Mouse (Mus musculus) retina, postnatal 1 day (tissue): ENCODE measurements around the gene Kcnj10.

Experiments
- DNase-seq: peaks from one replicate; pipeline ENCODE4 v3.0.0-alpha.2; 2012

Kcnj10 gene

GRCm38 (mm10) chr1:172333512-172333911 is 7.5 kb upstream of the Kcnj10 start:
- DNase-seq, result peak; percentile 66

DNA sequence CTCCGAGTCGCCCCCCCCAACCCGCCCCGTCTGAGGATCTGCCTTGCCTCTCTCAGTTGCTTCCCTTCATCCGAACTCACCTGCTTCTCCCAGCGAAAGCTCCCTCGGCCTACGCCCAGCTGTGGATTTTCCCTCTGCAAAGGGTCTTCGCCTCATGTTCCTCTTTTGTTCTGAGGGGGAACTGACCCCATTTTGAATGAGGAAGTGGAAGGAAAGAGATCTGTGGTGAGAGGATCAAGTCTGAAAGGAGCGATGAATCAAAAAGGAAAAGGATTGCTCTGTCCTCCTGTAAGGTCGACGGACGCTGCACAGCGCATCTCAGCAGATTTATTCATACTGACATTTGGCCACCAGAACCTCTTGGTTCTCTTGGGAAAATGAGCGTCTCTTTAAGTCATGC is 5.2 kb upstream of the Kcnj10 start:
- DNase-seq, result no peak

DNA sequence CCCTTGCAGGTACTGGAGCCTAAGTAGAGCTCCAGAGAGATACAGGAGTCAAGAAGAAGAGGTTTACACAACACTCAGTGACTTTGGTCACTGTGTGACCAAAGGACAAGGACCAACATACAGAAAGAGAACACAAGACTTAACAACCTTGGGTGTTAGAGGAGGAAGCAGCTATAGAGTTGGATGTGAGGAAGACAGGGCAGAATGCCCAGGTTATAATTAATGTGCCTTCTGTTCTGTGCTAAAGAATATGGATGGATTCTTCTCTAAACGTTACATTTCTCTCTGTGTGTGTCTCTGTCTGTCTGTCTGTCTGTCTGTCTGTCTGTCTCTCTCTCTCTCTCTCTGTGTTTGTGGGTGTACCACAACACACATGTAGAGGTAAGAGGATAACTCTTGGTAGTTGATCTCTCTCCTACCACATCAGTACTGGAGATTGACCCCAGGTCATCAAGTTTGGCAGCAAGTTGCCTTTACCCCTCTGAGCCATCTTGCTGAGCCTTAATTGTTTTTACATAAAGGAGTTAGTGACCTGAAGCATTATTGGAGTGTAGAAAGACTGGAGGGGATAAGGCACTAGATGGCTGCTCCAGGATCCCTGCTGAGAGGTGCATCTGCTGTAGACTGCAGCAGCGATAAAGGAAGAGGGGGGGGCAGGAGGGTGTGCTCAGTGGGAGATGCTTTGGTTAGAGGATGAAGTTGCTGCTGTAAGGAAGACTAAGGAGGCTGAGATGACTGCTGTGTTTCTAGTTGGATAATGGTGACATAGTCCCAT is 3.4 kb upstream of the Kcnj10 start:
- peak; percentile 62 for DNase-seq

DNA sequence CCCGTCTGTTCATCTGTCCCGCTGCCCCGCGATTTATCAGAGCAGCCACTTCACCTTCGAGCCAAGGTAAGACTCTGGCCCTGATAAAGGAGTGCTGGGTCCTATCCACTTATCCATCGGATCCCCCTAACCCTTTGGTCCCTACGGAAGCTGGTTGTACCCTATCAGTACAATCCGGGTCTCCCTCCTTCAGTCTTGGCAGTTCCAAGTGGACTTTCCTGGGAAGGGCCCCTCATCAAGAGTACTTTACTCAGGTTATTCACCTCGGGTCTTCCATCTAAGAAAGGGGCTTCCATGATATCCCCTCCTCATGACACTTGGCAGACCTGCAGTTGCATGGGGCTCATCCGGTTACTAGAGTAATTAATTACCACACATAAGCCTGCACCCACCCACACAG is 376 bp downstream of the Kcnj10 start:
- no peak for DNase-seq

- peak; percentile 27 for DNase-seq
Measured at GRCm38 (mm10) chr1:172342729-172343128, 1.7 kb downstream of the Kcnj10 start.

DNA sequence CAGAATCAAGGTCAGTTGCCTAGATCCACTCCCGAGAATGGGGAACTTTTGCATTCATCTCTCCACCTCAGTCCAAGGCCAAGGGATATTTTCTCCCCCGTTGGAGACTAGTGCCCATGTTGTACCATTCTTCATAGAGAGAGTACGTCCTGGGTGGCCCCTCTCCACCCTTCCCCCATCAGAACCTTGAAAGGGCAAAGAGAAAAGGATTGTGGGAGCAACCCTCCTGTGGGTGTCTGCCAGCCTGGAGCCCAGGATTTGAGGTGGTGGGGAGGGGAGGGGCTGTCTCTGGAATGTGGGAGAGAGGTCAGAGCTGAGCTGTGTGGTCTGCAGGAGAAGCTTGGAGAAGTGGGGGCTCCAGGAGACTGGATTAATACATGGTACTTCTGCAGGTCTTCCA is 2.9 kb downstream of the Kcnj10 start:
- DNase-seq, result peak; percentile 77

- DNase-seq, result no peak
Measured at GRCm38 (mm10) chr1:172344820-172345219, 3.8 kb downstream of the Kcnj10 start.

DNA sequence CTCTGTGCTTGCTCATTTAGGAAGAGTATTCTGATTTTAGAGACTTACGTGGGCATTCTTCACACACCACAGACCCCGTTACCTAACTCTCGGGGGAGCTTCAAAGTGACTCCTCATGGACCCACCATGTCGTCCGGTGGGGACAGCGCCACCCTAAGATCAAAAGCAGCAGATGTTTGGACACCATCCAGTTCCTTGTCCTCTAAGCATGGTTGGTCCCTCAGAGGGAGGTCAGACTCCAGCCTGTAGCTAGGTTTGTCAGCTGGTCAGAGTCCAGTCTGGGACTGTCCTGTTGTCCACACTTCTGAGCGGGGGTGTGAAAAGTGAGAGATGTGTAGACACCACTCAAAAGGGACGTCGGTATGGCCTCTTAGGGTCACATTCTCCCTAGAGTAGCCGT is 5.7 kb downstream of the Kcnj10 start:
- DNase-seq, result no peak

DNA sequence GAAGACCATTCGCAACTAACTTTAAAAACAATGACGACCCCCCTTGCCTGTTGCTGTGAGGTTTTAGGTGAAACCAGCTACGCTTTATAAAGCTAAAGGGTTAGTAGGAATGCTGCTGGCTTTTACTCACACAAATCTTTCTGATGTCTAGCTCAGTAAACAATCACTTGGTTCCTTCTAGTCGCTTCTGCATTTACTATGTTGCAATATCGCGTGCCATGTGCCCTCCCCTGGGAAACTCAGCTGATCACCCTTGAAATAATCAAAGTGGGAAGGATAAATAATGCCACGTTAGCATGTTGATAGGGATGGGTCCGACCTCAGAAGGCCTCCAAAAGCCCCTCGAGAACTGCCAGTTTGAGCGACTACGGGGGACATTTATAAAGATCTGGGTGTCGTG is 6.4 kb downstream of the Kcnj10 start:
- no peak for DNase-seq

GRCm38 (mm10) chr1:172349504-172349903 is 8.5 kb downstream of the Kcnj10 start:
- DNase-seq, result no peak

GRCm38 (mm10) chr1:172349916-172350812 is 9.2 kb downstream of the Kcnj10 start:
- peak; percentile 97 for DNase-seq

DNA sequence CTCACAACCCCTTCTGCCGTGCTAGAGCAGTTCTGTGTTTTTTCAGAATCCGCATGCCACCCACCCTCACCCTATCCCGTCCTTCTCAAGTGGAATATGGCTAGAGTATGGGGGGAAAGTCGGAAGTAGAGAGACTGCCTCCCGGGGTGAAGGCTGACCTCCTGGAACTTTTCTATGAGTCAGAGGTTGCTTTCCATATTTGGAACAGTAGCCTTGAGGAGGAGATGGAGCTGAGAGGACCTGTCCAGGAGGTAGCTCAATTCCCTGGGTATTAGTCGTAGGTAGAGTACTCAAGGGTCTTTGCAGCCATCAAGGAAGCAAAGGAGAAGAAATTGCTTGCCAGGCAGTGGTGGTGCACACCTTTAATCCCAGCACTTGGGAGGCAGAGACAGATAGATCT is 11.0 kb downstream of the Kcnj10 start:
- DNase-seq, result no peak

- DNase-seq, result no peak
Measured at GRCm38 (mm10) chr1:172352453-172352852, 11.4 kb downstream of the Kcnj10 start.

DNA sequence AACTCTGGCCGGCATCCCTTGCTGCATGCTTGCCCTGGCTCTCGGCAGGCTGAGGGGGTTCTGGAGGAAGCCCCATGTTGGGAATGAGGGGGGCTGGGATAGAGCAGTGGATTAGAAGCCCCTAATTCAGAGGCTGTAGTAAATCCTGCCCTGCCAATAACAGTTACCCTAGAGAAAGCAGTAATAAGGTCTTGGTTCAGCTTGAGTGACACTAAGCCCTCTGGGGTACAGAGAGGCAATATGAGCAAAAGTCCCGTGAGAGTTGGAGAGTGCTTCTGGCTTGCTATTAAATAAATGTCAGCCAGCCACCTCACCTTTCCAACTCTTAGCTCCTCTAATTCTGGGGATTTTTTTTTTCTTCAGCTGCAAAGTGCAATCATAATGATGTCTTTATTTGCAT is 14.3 kb downstream of the Kcnj10 start:
- DNase-seq, result peak; percentile 37

- DNase-seq, result peak; percentile 67
Measured at GRCm38 (mm10) chr1:172357550-172357949, 16.5 kb downstream of the Kcnj10 start.

- DNase-seq, result no peak
Measured at GRCm38 (mm10) chr1:172358341-172358740, 17.3 kb downstream of the Kcnj10 start.

DNA sequence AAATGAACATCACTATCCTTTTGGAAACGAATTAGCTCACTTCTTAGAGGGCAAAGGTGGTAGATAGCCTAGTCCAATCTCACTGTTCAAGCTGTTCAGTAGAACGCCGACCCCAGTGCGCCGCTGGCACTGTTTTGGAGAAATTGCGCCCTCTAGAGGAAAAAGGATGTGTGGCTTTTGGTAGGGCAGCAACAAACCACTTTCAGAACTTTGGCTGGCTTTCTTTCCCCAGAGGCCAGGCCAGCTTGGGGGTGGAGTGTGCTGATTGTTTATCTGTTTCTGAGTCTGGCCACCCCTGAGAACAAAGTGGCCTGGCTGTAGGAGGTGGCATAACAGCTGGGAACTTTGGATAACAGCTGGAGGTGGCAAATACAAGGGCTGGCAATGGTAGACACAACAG is 23.7 kb downstream of the Kcnj10 start:
- DNase-seq, result peak; percentile 81

DNA sequence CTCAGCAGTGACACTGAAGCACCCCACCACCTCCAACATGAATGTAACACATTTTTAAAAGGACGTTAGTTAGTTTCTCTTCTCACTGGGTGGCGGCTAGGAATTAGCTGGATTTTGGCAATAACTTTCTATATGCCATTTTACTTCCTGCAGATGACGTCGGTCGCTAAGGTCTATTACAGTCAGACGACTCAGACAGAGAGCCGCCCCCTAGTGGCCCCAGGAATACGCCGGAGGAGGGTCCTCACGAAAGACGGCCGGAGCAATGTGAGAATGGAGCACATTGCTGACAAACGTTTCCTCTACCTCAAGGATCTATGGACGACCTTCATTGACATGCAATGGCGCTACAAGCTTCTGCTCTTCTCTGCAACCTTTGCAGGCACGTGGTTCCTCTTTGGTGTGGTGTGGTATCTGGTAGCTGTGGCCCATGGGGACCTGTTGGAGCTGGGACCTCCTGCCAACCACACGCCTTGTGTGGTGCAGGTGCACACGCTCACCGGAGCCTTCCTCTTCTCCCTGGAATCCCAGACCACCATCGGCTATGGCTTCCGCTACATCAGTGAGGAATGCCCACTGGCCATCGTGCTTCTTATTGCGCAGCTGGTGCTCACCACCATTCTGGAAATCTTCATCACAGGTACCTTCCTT is 27.9 kb downstream of the Kcnj10 start:
- peak; percentile 71 for DNase-seq

DNA sequence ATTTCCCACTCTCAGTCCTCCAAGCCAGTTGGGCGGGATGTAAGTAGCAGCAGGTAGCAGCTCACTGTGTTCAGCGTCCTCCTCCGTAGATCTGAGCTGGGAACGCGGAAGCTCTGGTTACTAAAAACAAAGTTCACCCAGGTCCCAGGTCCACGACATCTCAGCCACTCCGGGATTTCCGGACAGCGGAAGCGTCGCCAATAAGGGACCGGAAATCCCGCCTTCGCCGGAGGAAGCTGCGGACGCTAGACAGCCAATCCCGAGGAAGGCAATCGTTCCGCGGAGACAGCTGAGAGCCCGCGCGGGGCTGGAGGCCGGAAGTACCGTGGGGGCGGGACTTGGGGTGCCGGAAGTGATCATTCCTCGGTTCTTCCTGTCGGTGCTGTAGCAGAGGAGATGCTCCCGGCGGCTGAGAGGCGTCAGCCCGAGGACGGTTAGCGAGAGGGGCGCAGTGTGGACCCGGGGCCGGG is 35.2 kb downstream of the Kcnj10 start, which contains the start of gene Pigm:
Pigm (plus strand) TSS at position 349 of the 470 bp plus-strand sequence.
- peak; percentile 99 for DNase-seq

DNA sequence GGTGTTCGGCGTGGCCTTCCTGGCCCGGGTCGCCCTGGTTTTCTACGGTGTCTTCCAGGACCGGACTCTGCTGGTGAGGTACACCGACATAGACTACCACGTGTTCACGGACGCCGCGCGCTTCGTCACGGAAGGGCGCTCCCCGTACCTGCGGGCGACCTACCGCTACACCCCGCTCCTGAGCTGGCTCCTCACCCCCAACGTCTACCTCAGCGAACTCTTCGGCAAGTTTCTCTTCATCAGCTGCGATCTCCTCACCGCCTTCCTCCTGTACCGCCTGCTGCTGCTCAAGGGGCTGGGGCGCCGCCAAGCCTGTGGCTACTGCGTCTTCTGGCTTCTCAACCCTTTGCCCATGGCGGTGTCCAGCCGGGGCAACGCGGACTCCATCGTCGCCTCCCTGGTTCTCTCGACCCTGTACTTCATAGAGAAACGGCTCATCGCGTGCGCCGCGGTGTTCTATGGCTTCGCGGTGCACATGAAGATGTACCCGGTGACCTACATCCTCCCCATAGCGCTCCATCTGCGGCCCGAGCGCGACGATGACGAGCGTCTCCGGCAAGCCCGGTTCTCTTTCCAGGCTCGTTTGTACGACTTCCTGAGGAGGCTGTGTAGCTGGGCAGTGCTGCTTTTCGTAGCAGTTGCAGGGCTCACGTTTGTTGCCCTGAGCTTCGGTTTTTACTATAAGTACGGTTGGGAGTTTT is 35.9 kb downstream of the Kcnj10 start:
- DNase-seq, result peak; percentile 25

- no peak for DNase-seq
Measured at GRCm38 (mm10) chr1:172380066-172380465, 39.1 kb downstream of the Kcnj10 start.

DNA sequence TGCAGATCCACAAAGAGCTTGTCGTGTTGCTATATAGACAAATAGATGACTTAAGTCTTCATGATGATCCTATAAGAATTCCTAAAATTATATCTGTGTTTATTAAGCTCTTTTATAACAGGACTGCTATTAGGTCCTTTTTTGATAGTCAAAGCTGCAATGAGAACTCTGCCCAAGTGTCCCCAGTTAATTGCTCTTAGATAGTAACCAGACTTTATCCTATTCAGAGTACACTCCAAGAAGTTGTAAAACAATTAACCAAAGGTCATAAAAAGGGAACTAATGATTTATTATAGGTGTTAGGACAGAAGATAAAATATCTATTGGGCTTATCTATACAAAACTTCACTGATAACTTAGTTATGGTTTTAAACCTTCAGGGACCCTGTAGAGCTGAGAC is 41.1 kb downstream of the Kcnj10 start:
- no peak for DNase-seq

DNA sequence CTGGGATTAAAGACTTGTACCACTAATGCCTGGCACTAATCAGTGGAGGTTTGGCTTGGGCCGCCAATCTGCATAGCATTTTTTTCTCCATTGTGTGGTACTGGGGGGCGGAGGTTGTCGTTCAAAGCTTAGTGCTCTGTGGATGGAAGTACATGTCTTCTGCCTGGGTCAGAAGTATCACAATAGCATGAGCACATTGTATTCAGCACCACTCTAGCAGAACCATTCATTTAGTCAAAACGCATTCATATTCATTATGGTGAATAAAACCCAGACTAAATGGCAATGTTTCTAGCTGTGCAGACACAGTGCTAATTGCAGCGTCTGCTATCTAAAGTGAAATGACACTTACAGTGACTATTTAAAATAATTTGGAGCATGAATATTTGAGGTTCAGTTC is 46.2 kb downstream of the Kcnj10 start:
- no peak for DNase-seq
